Mouse (Mus musculus) limb, embryonic 14.5 days (tissue): ENCODE results near the gene Focad. TPM values are rescaled to one million over a fixed set of nuclear protein-coding genes. Genes with fewer than 3 reads are reported as not detected.

ENCODE experiments used
- ATAC-seq: fragments of 200-750 bp; cut with Nextera tagmentation; 2 replicates; pipeline ENCODE4 v1.8.0; 2017; ENCODE audit warnings: low read depth, moderate number of reproducible peaks, moderate TSS enrichment; ENCODE audit not compliant: low FRiP score
- DNase-seq: peaks from one replicate; pipeline ENCODE4 v3.0.0-alpha.2; 2015; ENCODE audit warnings: low spot score
- H3K27ac ChIP-seq: fragments of 300-500 bp; sonication (generic); replicated peaks from 2 replicates; pipeline ENCODE4 v1.5.1; 2014; ENCODE audit warnings: low read depth, mild to moderate bottlenecking, low read length, moderate library complexity, mixed read lengths
- H3K27me3 ChIP-seq: fragments of 300-500 bp; sonication (generic); 2 replicates; pipeline ENCODE4 v1.6.1; 2014; ENCODE audit warnings: low read length, mixed read lengths; ENCODE audit not compliant: control insufficient read depth, insufficient read depth
- H3K36me3 ChIP-seq: fragments of 300-500 bp; sonication (generic); 2 replicates; pipeline ENCODE4 v1.6.1; 2014; ENCODE audit warnings: mild to moderate bottlenecking, low read length, moderate library complexity, mixed read lengths; ENCODE audit not compliant: control insufficient read depth, insufficient read depth
- H3K4me1 ChIP-seq: fragments of 300-500 bp; sonication (generic); 2 replicates; pipeline ENCODE4 v1.6.1; 2014; ENCODE audit warnings: antibody characterized with exemption, low read length, mixed read lengths; ENCODE audit not compliant: control insufficient read depth, insufficient read depth
- H3K4me2 ChIP-seq: fragments of 300-500 bp; sonication (generic); replicated peaks from 2 replicates; pipeline ENCODE4 v1.6.1; 2014; ENCODE audit warnings: low read depth, mild to moderate bottlenecking, low read length, moderate library complexity; ENCODE audit not compliant: severe bottlenecking
- H3K4me3 ChIP-seq: fragments of 300-500 bp; sonication (generic); replicated peaks from 2 replicates; pipeline ENCODE4 v1.5.1; 2014; ENCODE audit warnings: low read length
- H3K9ac ChIP-seq: fragments of 300-500 bp; sonication (generic); 2 replicates; pipeline ENCODE4 v1.6.1; 2014; ENCODE audit warnings: mild to moderate bottlenecking, low read depth, low read length, moderate library complexity; ENCODE audit not compliant: severe bottlenecking
- H3K9me3 ChIP-seq: fragments of 300-500 bp; sonication (generic); 2 replicates; pipeline ENCODE4 v1.6.1; 2016; ENCODE audit warnings: low read length; ENCODE audit not compliant: control insufficient read depth
- POLR2A ChIP-seq: fragments of 200-500 bp; IDR thresholded peaks from 2 replicates; pipeline ENCODE4 v1.8.0; 2012; ENCODE audit warnings: inconsistent platforms, mild to moderate bottlenecking, moderate library complexity, borderline replicate concordance; ENCODE audit not compliant: insufficient read depth, insufficient read length; ENCODE audit errors: extremely low read depth
- WGBS: fragments of 180-500 bp; shearing (Covaris S2); extraction: QIAGEN DNeasy Blood & Tissue Kit; methylation state at CpG from one replicate; pipeline ENCODE4 v1.1.7; 2014; 5-methylcytosine and 5-hydroxymethylcytosine counted together
- polyA plus RNA-seq, 2 experiments: library from polyadenylated mRNA; depleted of rRNA in 1 of 2; stranded (reverse) in 1 of 2; unstranded in 1 of 2; fragments of >200 nt; fragmentation: Nextera tagmentation in 1 of 2; extraction: Ambion mirVana in 1 of 2; gene quantifications; 2 replicates each; pipeline versions ENCODE4 v1.2.1 to v1.2.3; 2012 to 2014

Gene Focad
- polyA plus RNA-seq, 2 experiments: 15.7 to 19.5 TPM

GRCm38 (mm10) chr4:88334533-88334932, 240.1 kb downstream of the Focad start:
- H3K36me3 ChIP-seq: no peaks in the 10 kb centered on the region
- no peak overlapping the region for H3K27ac ChIP-seq
- H3K9ac ChIP-seq: no peak overlapping the region
- no peaks in the 10 kb centered on the region for H3K9me3 ChIP-seq
- TF ChIP-seq POLR2A: no peak
- H3K27me3 ChIP-seq: no peaks in the 10 kb centered on the region
- H3K4me1 ChIP-seq: peaks cover 13% of the 10 kb centered on the region; the same call in 1 of the 2 replicates
- H3K4me2 ChIP-seq: no peak overlapping the region
- no peak for DNase-seq
- H3K4me3 ChIP-seq: no peak overlapping the region
- 55% methylated on average over 4 of the region's 4 CpGs for WGBS
- ATAC-seq: no peak

- no peak for ATAC-seq
- Histone ChIP-seq H3K9me3 (no peaks in the 10 kb centered on the region), H3K27me3 (no peaks in the 10 kb centered on the region), H3K36me3 (no peaks in the 10 kb centered on the region), H3K4me3 (no peak overlapping the region), H3K9ac (no peak overlapping the region), H3K4me1 (peaks cover 13% of the 10 kb centered on the region; the same call in 1 of the 2 replicates), H3K27ac (no peak overlapping the region), H3K4me2 (no peak overlapping the region)
- no peak for TF ChIP-seq POLR2A
- 44% methylated on average over 2 of the region's 2 CpGs for WGBS
- no peak for DNase-seq
Measured at GRCm38 (mm10) chr4:88336753-88337152, 242.3 kb downstream of the Focad start.

GRCm38 (mm10) chr4:88337365-88337764, 242.9 kb downstream of the Focad start:
- H3K4me3 ChIP-seq: no peak overlapping the region
- H3K4me1 ChIP-seq: peaks cover 13% of the 10 kb centered on the region; the same call in 1 of the 2 replicates
- no peak overlapping the region for H3K27ac ChIP-seq
- H3K9me3 ChIP-seq: no peaks in the 10 kb centered on the region
- WGBS: 24% methylated on average over 2 of the region's 2 CpGs
- no peak overlapping the region for H3K4me2 ChIP-seq
- no peaks in the 10 kb centered on the region for H3K27me3 ChIP-seq
- no peaks in the 10 kb centered on the region for H3K36me3 ChIP-seq
- no peak overlapping the region for H3K9ac ChIP-seq
- DNase-seq (no peak), ATAC-seq (no peak)
- no peak for TF ChIP-seq POLR2A

GRCm38 (mm10) chr4:88338130-88338529, 243.7 kb downstream of the Focad start:
- Histone ChIP-seq H3K9ac (no peak overlapping the region), H3K27me3 (no peaks in the 10 kb centered on the region), H3K4me2 (no peak overlapping the region), H3K27ac (no peak overlapping the region), H3K9me3 (no peaks in the 10 kb centered on the region), H3K36me3 (no peaks in the 10 kb centered on the region), H3K4me3 (no peak overlapping the region), H3K4me1 (peaks cover 13% of the 10 kb centered on the region; the same call in 1 of the 2 replicates)
- 41% methylated on average over 5 of the region's 5 CpGs for WGBS
- no peak for DNase-seq
- TF ChIP-seq POLR2A: no peak
- ATAC-seq: no peak

- no peak overlapping the region for H3K27ac ChIP-seq
- TF ChIP-seq POLR2A: no peak
- ATAC-seq: no peak
- no peaks in the 10 kb centered on the region for H3K27me3 ChIP-seq
- H3K4me1 ChIP-seq: no peaks in the 10 kb centered on the region
- no peak overlapping the region for H3K4me3 ChIP-seq
- WGBS: 93% methylated on average over 11 of the region's 11 CpGs
- H3K9ac ChIP-seq: no peak overlapping the region
- no peaks in the 10 kb centered on the region for H3K9me3 ChIP-seq
- no peak overlapping the region for H3K4me2 ChIP-seq
- DNase-seq: no peak
- no peaks in the 10 kb centered on the region for H3K36me3 ChIP-seq
Measured at GRCm38 (mm10) chr4:88344468-88344867, 250.0 kb downstream of the Focad start.

- DNase-seq: no peak
- no peak for TF ChIP-seq POLR2A
- no peaks in the 10 kb centered on the region for H3K4me1 ChIP-seq
- no peak overlapping the region for H3K4me2 ChIP-seq
- no peak overlapping the region for H3K9ac ChIP-seq
- H3K27me3 ChIP-seq: no peaks in the 10 kb centered on the region
- H3K27ac ChIP-seq: no peak overlapping the region
- no peaks in the 10 kb centered on the region for H3K36me3 ChIP-seq
- no peak for ATAC-seq
- WGBS: 69% methylated on average over 4 of the region's 4 CpGs
- H3K4me3 ChIP-seq: no peak overlapping the region
- H3K9me3 ChIP-seq: no peaks in the 10 kb centered on the region
Measured at GRCm38 (mm10) chr4:88345065-88345464, 250.6 kb downstream of the Focad start.
